Mouse (Mus musculus) stomach, embryonic 14.5 days (tissue): ENCODE results near the gene 1700018B08Rik. TPM values are rescaled to one million over a fixed set of nuclear protein-coding genes. Genes with fewer than 3 reads are reported as not detected.

Experiments used
- ATAC-seq: fragments of 200-750 bp; cut with Nextera tagmentation; 2 replicates; pipeline ENCODE4 v1.8.0; 2017; ENCODE audit warnings: low read depth, moderate TSS enrichment; ENCODE audit not compliant: insufficient number of reproducible peaks, insufficient read depth, low FRiP score
- H3K27ac ChIP-seq: fragments of 300-500 bp; sonication (generic); 2 replicates; pipeline ENCODE4 v1.5.1; 2014; ENCODE audit warnings: mild to moderate bottlenecking, low read length, moderate library complexity, mixed read lengths
- H3K27me3 ChIP-seq: fragments of 300-500 bp; sonication (generic); 2 replicates; pipeline ENCODE4 v1.6.1; 2014; ENCODE audit warnings: low read length, control low read depth, mixed read lengths; ENCODE audit not compliant: control insufficient read depth, insufficient read depth
- H3K36me3 ChIP-seq: fragments of 300-500 bp; sonication (generic); 2 replicates; pipeline ENCODE4 v1.6.1; 2014; ENCODE audit warnings: mild to moderate bottlenecking, control low read depth, low read length, moderate library complexity, mixed read lengths; ENCODE audit not compliant: control insufficient read depth, insufficient read depth
- H3K4me1 ChIP-seq: fragments of 300-500 bp; sonication (generic); 2 replicates; pipeline ENCODE4 v1.6.1; 2014; ENCODE audit warnings: low read length, control low read depth, mixed read lengths; ENCODE audit not compliant: control insufficient read depth, insufficient read depth
- H3K4me2 ChIP-seq: fragments of 300-500 bp; sonication (generic); replicated peaks from 2 replicates; pipeline ENCODE4 v1.6.1; 2014; ENCODE audit warnings: low read depth, low read length, control low read depth
- H3K4me3 ChIP-seq: fragments of 300-500 bp; sonication (generic); 2 replicates; pipeline ENCODE4 v1.5.1; 2014; ENCODE audit warnings: low read depth, low read length, control low read depth
- H3K9ac ChIP-seq: fragments of 300-500 bp; sonication (generic); replicated peaks from 2 replicates; pipeline ENCODE4 v1.6.1; 2014; ENCODE audit warnings: low read depth, mild to moderate bottlenecking, control low read depth, low read length, moderate library complexity, mixed read lengths
- H3K9me3 ChIP-seq: fragments of 300-500 bp; sonication (generic); 2 replicates; pipeline ENCODE4 v1.6.1; 2016; ENCODE audit warnings: low read depth, low read length, control low read depth; ENCODE audit not compliant: control insufficient read depth
- WGBS: fragments of 180-500 bp; shearing (Covaris S2); extraction: QIAGEN DNeasy Blood & Tissue Kit; methylation state at CpG from one replicate; pipeline ENCODE4 v1.1.7; 2014; 5-methylcytosine and 5-hydroxymethylcytosine counted together
- polyA plus RNA-seq: library from polyadenylated mRNA; unstranded; fragments of >200 nt; fragmentation: Nextera tagmentation; extraction: Ambion mirVana; gene quantifications from 2 replicates; pipeline ENCODE4 v1.2.1, GENCODE M21; 2014

The 1700018B08Rik gene
- polyA plus RNA-seq, 1 experiment from 2014 or later, result not detected

- H3K4me1 ChIP-seq, result peaks cover 4% of the 10 kb centered on the region; the same call in 1 of the 2 replicates
- H3K9me3 ChIP-seq, result no peaks in the 10 kb centered on the region
- H3K27me3 ChIP-seq, result no peaks in the 10 kb centered on the region
- no peaks in the 10 kb centered on the region for H3K36me3 ChIP-seq
- H3K9ac ChIP-seq, result no peak overlapping the region
- no peak overlapping the region for H3K27ac ChIP-seq
- WGBS, result 43% methylated on average over 13 of the region's 13 CpGs
- H3K4me3 ChIP-seq, result peak overlapping the region; percentile 57
- ATAC-seq, result no peak
- H3K4me2 ChIP-seq, result peak overlapping the region; percentile 51
Measured at GRCm38 (mm10) chr8:121584730-121585129, 40.6 kb upstream of the 1700018B08Rik start.

DNA sequence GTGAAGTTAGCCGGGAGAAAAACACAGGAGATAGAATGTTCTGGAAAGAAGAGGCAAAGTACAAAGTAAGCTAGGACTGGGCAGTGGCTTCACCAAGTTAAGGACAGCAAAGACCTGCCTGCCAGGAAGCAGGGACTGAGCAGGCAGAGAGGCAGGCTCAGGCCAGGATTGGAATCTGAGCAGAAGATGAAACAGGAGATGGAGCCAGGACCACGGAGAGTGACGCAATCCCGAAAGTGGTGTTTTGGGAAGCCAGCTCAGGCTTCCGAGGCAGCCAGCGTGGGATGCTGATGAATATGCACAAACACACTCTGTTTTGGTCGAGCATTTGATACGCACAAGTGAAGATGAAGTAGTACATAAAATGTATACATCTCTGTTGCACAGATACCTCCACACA lies 39.5 kb upstream of the 1700018B08Rik start:
- H3K4me3 ChIP-seq, result no peak overlapping the region
- H3K4me2 ChIP-seq, result no peak overlapping the region
- WGBS, result 51% methylated on average over 8 of the region's 8 CpGs
- no peaks in the 10 kb centered on the region for H3K36me3 ChIP-seq
- no peak for ATAC-seq
- 0 out of 2 replicates have a peak, but pooled peaks cover 3% of the 10 kb centered on the region for H3K4me1 ChIP-seq
- no peaks in the 10 kb centered on the region for H3K9me3 ChIP-seq
- no peak overlapping the region for H3K9ac ChIP-seq
- no peak overlapping the region for H3K27ac ChIP-seq
- H3K27me3 ChIP-seq, result no peaks in the 10 kb centered on the region

DNA sequence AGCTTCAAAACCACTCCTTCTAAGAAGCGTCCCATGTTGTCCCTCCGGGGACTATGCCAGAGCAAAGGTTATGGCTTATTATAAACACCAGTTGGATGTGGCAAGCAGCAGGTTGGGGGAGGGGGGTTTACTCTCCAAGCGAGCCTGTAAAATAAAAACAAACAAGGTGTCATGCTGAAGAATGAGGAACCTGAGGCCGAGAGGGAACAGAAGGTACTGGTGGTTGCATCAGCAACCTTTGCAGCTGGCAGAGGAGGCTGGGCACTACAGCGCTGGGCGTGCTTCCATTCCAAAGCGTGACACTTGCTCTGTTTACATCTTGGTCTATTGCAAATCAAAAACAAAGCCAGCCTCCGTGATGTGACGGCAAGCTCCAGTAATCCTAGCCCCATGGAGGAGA lies 36.3 kb upstream of the 1700018B08Rik start:
- H3K4me2 ChIP-seq, result no peak overlapping the region
- no peak overlapping the region for H3K9ac ChIP-seq
- H3K27me3 ChIP-seq, result no peaks in the 10 kb centered on the region
- ATAC-seq, result no peak
- H3K27ac ChIP-seq, result no peak overlapping the region
- H3K4me3 ChIP-seq, result no peak overlapping the region
- no peaks in the 10 kb centered on the region for H3K36me3 ChIP-seq
- H3K9me3 ChIP-seq, result no peaks in the 10 kb centered on the region
- WGBS, result 10% methylated on average over 9 of the region's 9 CpGs
- H3K4me1 ChIP-seq, result peaks cover 17% of the 10 kb centered on the region

DNA sequence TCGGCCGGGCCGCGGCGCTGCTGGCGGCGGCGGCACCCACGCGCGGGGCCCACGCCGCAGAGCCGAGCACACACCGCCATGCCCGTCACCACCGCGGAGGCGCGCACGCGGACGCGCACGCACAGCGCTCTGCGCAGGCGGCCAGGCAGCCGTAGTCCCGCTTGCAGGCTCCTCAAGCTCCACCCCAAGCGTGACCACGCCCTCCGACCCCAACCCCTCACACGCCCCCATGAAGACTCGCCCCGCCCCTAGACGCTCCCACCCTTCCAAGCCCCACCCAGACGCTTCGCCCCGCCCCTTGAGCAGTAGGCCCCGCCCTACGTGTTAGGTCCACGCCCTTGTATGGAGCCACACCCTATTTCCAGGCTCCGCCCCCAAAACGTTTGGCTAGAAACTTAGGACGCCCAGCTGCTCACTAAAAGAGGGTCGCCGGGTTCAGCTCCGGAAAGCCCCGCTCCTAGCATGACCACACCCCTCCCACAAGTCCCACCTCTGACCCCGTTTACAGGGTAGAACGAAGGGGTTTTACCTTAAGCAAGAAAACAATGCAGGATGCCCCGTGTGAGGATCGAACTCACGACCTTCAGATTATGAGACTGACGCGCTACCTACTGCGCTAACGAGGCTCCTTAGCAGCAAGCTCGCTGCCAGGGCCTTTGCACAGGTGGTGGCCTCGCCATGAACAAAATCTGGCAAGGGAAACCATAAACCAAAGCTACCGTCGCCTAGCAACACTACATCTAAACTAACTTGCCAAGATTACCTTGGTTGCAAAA lies 34.7 kb upstream of the 1700018B08Rik start, which contains the start of gene Fbxo31:
Gene Fbxo31 (minus strand): TSS at position 131 of the 776 bp plus-strand sequence.
- Histone ChIP-seq H3K4me2 (peak within 1 kb of the TSS; percentile 74), H3K27me3 (no peaks in the 10 kb centered on the region), H3K36me3 (no peaks in the 10 kb centered on the region), H3K27ac (0 out of 2 replicates have a peak within 1 kb of the TSS, but pooled peaks have one; percentile 33), H3K9me3 (no peaks in the 10 kb centered on the region), H3K9ac (peak within 1 kb of the TSS; percentile 80), H3K4me1 (peaks cover 17% of the 10 kb centered on the region), H3K4me3 (peak within 1 kb of the TSS; percentile 62)
- peak; percentile 94 for ATAC-seq
- 2% methylated on average over 55 of the region's 63 CpGs for WGBS

- H3K4me1 ChIP-seq, result peaks cover 17% of the 10 kb centered on the region
- H3K9me3 ChIP-seq, result no peaks in the 10 kb centered on the region
- no peaks in the 10 kb centered on the region for H3K36me3 ChIP-seq
- peak overlapping the region; percentile 80 for H3K9ac ChIP-seq
- H3K27ac ChIP-seq, result no peak overlapping the region
- H3K27me3 ChIP-seq, result no peaks in the 10 kb centered on the region
- WGBS, result 2% methylated on average over 39 of the region's 44 CpGs
- peak overlapping the region; percentile 74 for H3K4me2 ChIP-seq
- peak overlapping the region; percentile 62 for H3K4me3 ChIP-seq
- ATAC-seq, result peak; percentile 59
Measured at GRCm38 (mm10) chr8:121577751-121578675, 33.9 kb upstream of the 1700018B08Rik start.

DNA sequence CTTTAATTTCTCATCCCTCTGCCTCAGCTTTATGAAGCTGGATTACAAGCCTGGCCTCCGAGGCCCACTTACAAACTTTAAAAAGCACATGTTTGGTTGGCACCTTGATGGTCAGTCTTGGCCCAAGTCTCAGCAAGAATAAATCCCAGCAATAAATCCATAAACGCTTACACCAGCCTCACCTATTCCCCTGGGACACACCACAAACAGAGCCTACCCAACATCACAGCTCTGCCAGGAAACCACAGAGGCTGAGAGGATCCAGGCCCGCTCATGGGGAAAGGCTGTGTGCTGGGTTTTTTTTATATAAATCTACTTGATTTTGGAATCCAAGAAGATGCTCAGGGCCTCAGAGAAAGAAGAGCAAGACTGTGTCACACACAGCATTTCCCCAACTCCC lies 31.5 kb upstream of the 1700018B08Rik start:
- Histone ChIP-seq H3K4me3 (no peak overlapping the region), H3K4me2 (no peak overlapping the region), H3K9ac (no peak overlapping the region), H3K27ac (no peak overlapping the region), H3K9me3 (no peaks in the 10 kb centered on the region), H3K4me1 (peaks cover 17% of the 10 kb centered on the region), H3K36me3 (no peaks in the 10 kb centered on the region), H3K27me3 (no peaks in the 10 kb centered on the region)
- 86% methylated on average over 3 of the region's 3 CpGs for WGBS
- no peak for ATAC-seq

GRCm38 (mm10) chr8:121573275-121573674 lies 29.2 kb upstream of the 1700018B08Rik start:
- Histone ChIP-seq H3K27me3 (no peaks in the 10 kb centered on the region), H3K36me3 (no peaks in the 10 kb centered on the region), H3K4me1 (peaks cover 14% of the 10 kb centered on the region), H3K4me3 (no peak overlapping the region), H3K9me3 (no peaks in the 10 kb centered on the region), H3K9ac (no peak overlapping the region), H3K4me2 (no peak overlapping the region), H3K27ac (no peak overlapping the region)
- ATAC-seq, result peak; percentile 60; the same call in 1 of the 2 replicates
- WGBS, result 50% methylated on average over 3 of the region's 3 CpGs

- Histone ChIP-seq H3K4me1 (peaks cover 6% of the 10 kb centered on the region), H3K9me3 (no peaks in the 10 kb centered on the region), H3K4me2 (no peak overlapping the region), H3K27ac (no peak overlapping the region), H3K4me3 (no peak overlapping the region), H3K9ac (no peak overlapping the region), H3K36me3 (no peaks in the 10 kb centered on the region), H3K27me3 (no peaks in the 10 kb centered on the region)
- ATAC-seq, result no peak
- WGBS, result 72% methylated on average over 7 of the region's 7 CpGs
Measured at GRCm38 (mm10) chr8:121572121-121572520, 28.0 kb upstream of the 1700018B08Rik start.
